Mouse (Mus musculus) liver, embryonic 16.5 days (tissue): Measurements from ENCODE around the gene Hmg20b. TPM values are rescaled to one million over a fixed set of nuclear protein-coding genes. Genes with fewer than 3 reads are reported as not detected.

Experiments
- ATAC-seq: fragments of 200-750 bp; cut with Nextera tagmentation; 2 replicates; pipeline ENCODE4 v1.8.0; 2017; ENCODE audit warnings: low read depth, mild to moderate bottlenecking, moderate number of reproducible peaks, moderate library complexity
- H3K27ac ChIP-seq: fragments of 300-500 bp; sonication (generic); 2 replicates; pipeline ENCODE4 v1.5.1; 2014; ENCODE audit warnings: mild to moderate bottlenecking, low read length
- H3K27me3 ChIP-seq: fragments of 300-500 bp; sonication (generic); 2 replicates; pipeline ENCODE4 v1.6.1; 2014; ENCODE audit warnings: low read depth, low read length, mixed read lengths; ENCODE audit not compliant: control insufficient read depth, insufficient read depth
- H3K36me3 ChIP-seq: fragments of 300-500 bp; sonication (generic); 2 replicates; pipeline ENCODE4 v1.6.1; 2014; ENCODE audit warnings: mild to moderate bottlenecking; ENCODE audit not compliant: control insufficient read depth, insufficient read depth
- H3K4me1 ChIP-seq: fragments of 300-500 bp; sonication (generic); 2 replicates; pipeline ENCODE4 v1.6.1; 2014; ENCODE audit warnings: low read depth, low read length, mixed read lengths; ENCODE audit not compliant: control insufficient read depth
- H3K4me2 ChIP-seq: fragments of 300-500 bp; sonication (generic); 2 replicates; pipeline ENCODE4 v1.6.1; 2014; ENCODE audit warnings: low read depth, low read length, mixed read lengths
- H3K4me3 ChIP-seq: fragments of 300-500 bp; sonication (generic); 2 replicates; pipeline ENCODE4 v1.5.1; 2014; ENCODE audit warnings: low read depth, mild to moderate bottlenecking, low read length
- H3K9ac ChIP-seq: fragments of 300-500 bp; sonication (generic); 2 replicates; pipeline ENCODE4 v1.6.1; 2014; ENCODE audit warnings: low read depth, low read length
- H3K9me3 ChIP-seq: fragments of 300-500 bp; sonication (generic); replicated peaks from 2 replicates; pipeline ENCODE4 v1.6.1; 2016; ENCODE audit warnings: low read length; ENCODE audit not compliant: control insufficient read depth
- WGBS: fragments of 180-500 bp; shearing (Covaris S2); extraction: QIAGEN DNeasy Blood & Tissue Kit; methylation state at CpG from one replicate; pipeline ENCODE4 v1.1.7; 2014; ENCODE audit not compliant: insufficient replicate concordance; 5-methylcytosine and 5-hydroxymethylcytosine counted together
- polyA plus RNA-seq: library from polyadenylated mRNA; unstranded; fragments of >200 nt; fragmentation: Nextera tagmentation; extraction: Ambion mirVana; gene quantifications from 2 replicates; pipeline ENCODE4 v1.2.1, GENCODE M21; 2015

Gene Hmg20b
- polyA plus RNA-seq, 1 experiment from 2014 or later: 22.5 TPM

- ATAC-seq: no peak
- Histone ChIP-seq H3K4me1 (peaks cover 46% of the 10 kb centered on the region), H3K27ac (peak overlapping the region; percentile 92), H3K36me3 (peaks cover 26% of the 10 kb centered on the region), H3K9me3 (no peaks in the 10 kb centered on the region), H3K4me3 (peak overlapping the region; percentile 78), H3K9ac (peak overlapping the region; percentile 62), H3K27me3 (no peaks in the 10 kb centered on the region), H3K4me2 (peak overlapping the region; percentile 89)
- WGBS: 39% methylated on average over 8 of the region's 8 CpGs
Measured at GRCm38 (mm10) chr10:81319330-81319699, 31.0 kb downstream of the Hmg20b start.

GRCm38 (mm10) chr10:81318589-81319329, 31.5 kb downstream of the Hmg20b start:
- ATAC-seq: no peak
- H3K4me2 ChIP-seq: no peak overlapping the region
- no peak overlapping the region for H3K27ac ChIP-seq
- WGBS: 79% methylated on average over 13 of the region's 13 CpGs
- peaks cover 46% of the 10 kb centered on the region for H3K4me1 ChIP-seq
- H3K9me3 ChIP-seq: no peaks in the 10 kb centered on the region
- no peak overlapping the region; the same call in 1 of the 2 replicates for H3K9ac ChIP-seq
- peaks cover 21% of the 10 kb centered on the region for H3K36me3 ChIP-seq
- no peaks in the 10 kb centered on the region for H3K27me3 ChIP-seq
- H3K4me3 ChIP-seq: no peak overlapping the region

- H3K9ac ChIP-seq: peak overlapping the region; percentile 35
Measured at GRCm38 (mm10) chr10:81317273-81317672, 33.0 kb downstream of the Hmg20b start.

GRCm38 (mm10) chr10:81316338-81317060, 33.8 kb downstream of the Hmg20b start:
- Histone ChIP-seq H3K9me3 (no peaks in the 10 kb centered on the region), H3K4me1 (peaks cover 35% of the 10 kb centered on the region), H3K27ac (no peak overlapping the region), H3K36me3 (peaks cover 9% of the 10 kb centered on the region; the same call in 1 of the 2 replicates), H3K4me3 (peak overlapping the region; percentile 30), H3K27me3 (no peaks in the 10 kb centered on the region), H3K4me2 (peak overlapping the region; percentile 55; the same call in 1 of the 2 replicates), H3K9ac (peak overlapping the region; percentile 35)
- ATAC-seq: no peak
- 64% methylated on average over 16 of the region's 16 CpGs for WGBS

More at GRCm38 (mm10) chr10:81317273-81317672, 33.0 kb downstream of the Hmg20b start:
- WGBS: 22% methylated on average over 20 of the region's 20 CpGs
- Histone ChIP-seq H3K4me3 (peak overlapping the region; percentile 30), H3K9me3 (no peaks in the 10 kb centered on the region), H3K4me1 (peaks cover 42% of the 10 kb centered on the region), H3K36me3 (peaks cover 12% of the 10 kb centered on the region; the same call in 1 of the 2 replicates), H3K27ac (no peak overlapping the region), H3K4me2 (peak overlapping the region; percentile 55), H3K27me3 (no peaks in the 10 kb centered on the region)
- no peak for ATAC-seq

- WGBS: 78% methylated on average over 16 of the region's 16 CpGs
- H3K9ac ChIP-seq: no peak overlapping the region
- ATAC-seq: no peak
- peaks cover 35% of the 10 kb centered on the region for H3K4me1 ChIP-seq
- H3K36me3 ChIP-seq: peaks cover 9% of the 10 kb centered on the region; the same call in 1 of the 2 replicates
- H3K27ac ChIP-seq: no peak overlapping the region
- H3K4me2 ChIP-seq: no peak overlapping the region
- H3K4me3 ChIP-seq: no peak overlapping the region
- no peaks in the 10 kb centered on the region for H3K27me3 ChIP-seq
- H3K9me3 ChIP-seq: no peaks in the 10 kb centered on the region
Measured at GRCm38 (mm10) chr10:81315587-81315986, 34.7 kb downstream of the Hmg20b start.

GRCm38 (mm10) chr10:81314201-81314600, 36.1 kb downstream of the Hmg20b start:
- Histone ChIP-seq H3K36me3 (peaks cover 12% of the 10 kb centered on the region; the same call in 1 of the 2 replicates), H3K9ac (no peak overlapping the region), H3K27ac (no peak overlapping the region), H3K4me3 (no peak overlapping the region), H3K4me1 (peaks cover 25% of the 10 kb centered on the region), H3K27me3 (no peaks in the 10 kb centered on the region), H3K9me3 (no peaks in the 10 kb centered on the region), H3K4me2 (no peak overlapping the region)
- no peak for ATAC-seq
- WGBS: 71% methylated on average over 7 of the region's 7 CpGs

- no peaks in the 10 kb centered on the region for H3K27me3 ChIP-seq
- 91% methylated on average over 13 of the region's 13 CpGs for WGBS
- no peaks in the 10 kb centered on the region for H3K9me3 ChIP-seq
- no peak overlapping the region for H3K4me2 ChIP-seq
- no peak overlapping the region for H3K27ac ChIP-seq
- H3K4me1 ChIP-seq: peaks cover 19% of the 10 kb centered on the region
- no peak for ATAC-seq
- peaks cover 16% of the 10 kb centered on the region for H3K36me3 ChIP-seq
- H3K9ac ChIP-seq: no peak overlapping the region
- no peak overlapping the region for H3K4me3 ChIP-seq
Measured at GRCm38 (mm10) chr10:81313581-81313980, 36.7 kb downstream of the Hmg20b start.

GRCm38 (mm10) chr10:81309571-81309970, 40.7 kb downstream of the Hmg20b start:
- WGBS: 72% methylated on average over 5 of the region's 5 CpGs
- no peak overlapping the region for H3K27ac ChIP-seq
- peaks cover 31% of the 10 kb centered on the region for H3K36me3 ChIP-seq
- peaks cover 6% of the 10 kb centered on the region for H3K4me1 ChIP-seq
- no peaks in the 10 kb centered on the region for H3K9me3 ChIP-seq
- H3K4me3 ChIP-seq: no peak overlapping the region
- H3K4me2 ChIP-seq: no peak overlapping the region
- no peak overlapping the region for H3K9ac ChIP-seq
- ATAC-seq: no peak
- no peaks in the 10 kb centered on the region for H3K27me3 ChIP-seq
